Mouse (Mus musculus) neural tube, embryonic 11.5 days (tissue): ENCODE measurements around the gene Zgrf1. TPM values are rescaled to one million over a fixed set of nuclear protein-coding genes. Genes with fewer than 3 reads are reported as not detected.

Experiments used
- ATAC-seq: fragments of 200-750 bp; cut with Nextera tagmentation; 2 replicates; pipeline ENCODE4 v1.8.0; 2017; ENCODE audit warnings: moderate number of reproducible peaks, mild to moderate bottlenecking, moderate TSS enrichment, moderate library complexity; ENCODE audit not compliant: insufficient read depth, low FRiP score, low TSS enrichment
- DNase-seq: peaks from one replicate; pipeline ENCODE4 v3.0.0-alpha.2; 2015; ENCODE audit warnings: low spot score
- H3K27ac ChIP-seq: fragments of 300-500 bp; sonication (generic); 2 replicates; pipeline ENCODE4 v1.5.1; 2014; ENCODE audit warnings: low read depth, mild to moderate bottlenecking, low read length
- H3K27me3 ChIP-seq: fragments of 300-500 bp; sonication (generic); 2 replicates; pipeline ENCODE4 v1.6.1; 2014; ENCODE audit warnings: mild to moderate bottlenecking, low read length, mixed read lengths; ENCODE audit not compliant: control insufficient read depth, insufficient read depth
- H3K36me3 ChIP-seq: fragments of 300-500 bp; sonication (generic); 2 replicates; pipeline ENCODE4 v1.6.1; 2014; ENCODE audit warnings: mild to moderate bottlenecking, low read length, moderate library complexity, mixed read lengths; ENCODE audit not compliant: control insufficient read depth, insufficient read depth
- H3K4me1 ChIP-seq: fragments of 300-500 bp; sonication (generic); 2 replicates; pipeline ENCODE4 v1.6.1; 2014; ENCODE audit warnings: low read length, mixed read lengths; ENCODE audit not compliant: control insufficient read depth, insufficient read depth
- H3K4me2 ChIP-seq: fragments of 300-500 bp; sonication (generic); 2 replicates; pipeline ENCODE4 v1.6.1; 2014; ENCODE audit warnings: low read depth, mild to moderate bottlenecking, moderate library complexity
- H3K4me3 ChIP-seq: fragments of 300-500 bp; sonication (generic); 2 replicates; pipeline ENCODE4 v1.5.1; 2014; ENCODE audit warnings: low read depth, low read length
- H3K9ac ChIP-seq: fragments of 300-500 bp; sonication (generic); 2 replicates; pipeline ENCODE4 v1.6.1; 2014; ENCODE audit warnings: mild to moderate bottlenecking, low read length
- H3K9me3 ChIP-seq: fragments of 300-500 bp; sonication (generic); 2 replicates; pipeline ENCODE4 v1.6.1; 2016; ENCODE audit warnings: low read length; ENCODE audit not compliant: control insufficient read depth
- WGBS: fragments of 180-500 bp; shearing (Covaris S2); extraction: QIAGEN DNeasy Blood & Tissue Kit; methylation state at CpG from one replicate; pipeline ENCODE4 v1.1.7; 2014; 5-methylcytosine and 5-hydroxymethylcytosine counted together
- microRNA counts: library from miRNA; unstranded; fragments of <30 nt; microRNA quantifications from one replicate; lab custom pipeline; 2015
- microRNA-seq: library from miRNA; unstranded; fragments of <30 nt; microRNA quantifications from one replicate; pipeline ENCODE4, GENCODE M21; 2016
- polyA plus RNA-seq: library from polyadenylated mRNA; unstranded; fragments of >200 nt; fragmentation: Nextera tagmentation; extraction: Ambion mirVana; gene quantifications from 2 replicates; pipeline ENCODE4 v1.2.1, GENCODE M21; 2014

Zgrf1 gene
- polyA plus RNA-seq, 1 experiment from 2014 or later = 9.7 TPM

GRCm38 (mm10) chr3:127642211-127642610 is 88.9 kb downstream of the Zgrf1 start:
- Histone ChIP-seq H3K4me2 (peak overlapping the region; percentile 12; the same call in 1 of the 2 replicates), H3K4me3 (no peak overlapping the region), H3K36me3 (no peaks in the 10 kb centered on the region), H3K27me3 (peaks cover 59% of the 10 kb centered on the region), H3K27ac (no peak overlapping the region), H3K9me3 (no peaks in the 10 kb centered on the region), H3K9ac (no peak overlapping the region), H3K4me1 (peaks cover 20% of the 10 kb centered on the region)
- WGBS = 3% methylated on average over 5 of the region's 5 CpGs
- DNase-seq = no peak
- ATAC-seq = no peak

- 54% methylated on average over 18 of the region's 18 CpGs for WGBS
- no peak overlapping the region for H3K9ac ChIP-seq
- peaks cover 28% of the 10 kb centered on the region for H3K27me3 ChIP-seq
- H3K4me1 ChIP-seq = peaks cover 7% of the 10 kb centered on the region; the same call in 1 of the 2 replicates
- H3K4me2 ChIP-seq = no peak overlapping the region
- H3K4me3 ChIP-seq = no peak overlapping the region
- H3K36me3 ChIP-seq = no peaks in the 10 kb centered on the region
- H3K9me3 ChIP-seq = no peaks in the 10 kb centered on the region
- no peak overlapping the region for H3K27ac ChIP-seq
- no peak; the same call in 1 of the 2 replicates for ATAC-seq
- DNase-seq = no peak
These were observed 93.0 kb downstream of the Zgrf1 start for GRCm38 (mm10) chr3:127646156-127646825.

- no peak for DNase-seq
- H3K36me3 ChIP-seq = no peaks in the 10 kb centered on the region
- H3K9me3 ChIP-seq = no peaks in the 10 kb centered on the region
- no peak overlapping the region for H3K27ac ChIP-seq
- H3K9ac ChIP-seq = no peak overlapping the region
- no peaks in the 10 kb centered on the region for H3K4me1 ChIP-seq
- no peak for ATAC-seq
- no peak overlapping the region for H3K4me2 ChIP-seq
- WGBS = 66% methylated on average over 7 of the region's 7 CpGs
- H3K4me3 ChIP-seq = no peak overlapping the region
- no peaks in the 10 kb centered on the region for H3K27me3 ChIP-seq
These were observed 98.7 kb downstream of the Zgrf1 start for GRCm38 (mm10) chr3:127651742-127652653.

- DNase-seq (peak; percentile 51), ATAC-seq (peak; percentile 81)
- H3K9me3 ChIP-seq = no peaks in the 10 kb centered on the region
These were observed 107.4 kb downstream of the Zgrf1 start for GRCm38 (mm10) chr3:127660712-127661111.

GRCm38 (mm10) chr3:127661646-127662531 is 108.6 kb downstream of the Zgrf1 start:
- 44% methylated on average over 22 of the region's 22 CpGs for WGBS
- Histone ChIP-seq H3K4me2 (0 out of 2 replicates have a peak overlapping the region, but pooled peaks have one; percentile 2), H3K36me3 (no peaks in the 10 kb centered on the region), H3K4me3 (no peak overlapping the region), H3K9ac (no peak overlapping the region), H3K9me3 (no peaks in the 10 kb centered on the region), H3K27ac (no peak overlapping the region; the same call in 1 of the 2 replicates), H3K27me3 (no peaks in the 10 kb centered on the region), H3K4me1 (peaks cover 2% of the 10 kb centered on the region; the same call in 1 of the 2 replicates)
- DNase-seq (peak; percentile 61), ATAC-seq (peak; percentile 48)

More at GRCm38 (mm10) chr3:127660712-127661111, 107.4 kb downstream of the Zgrf1 start:
- no peak overlapping the region for H3K27ac ChIP-seq
- no peaks in the 10 kb centered on the region for H3K36me3 ChIP-seq
- H3K27me3 ChIP-seq = no peaks in the 10 kb centered on the region
- H3K4me2 ChIP-seq = no peak overlapping the region
- WGBS = 59% methylated on average over 7 of the region's 7 CpGs
- H3K4me3 ChIP-seq = no peak overlapping the region
- no peak overlapping the region for H3K9ac ChIP-seq
- H3K4me1 ChIP-seq = peaks cover 2% of the 10 kb centered on the region; the same call in 1 of the 2 replicates

MicroRNAs encoded within 50 kb of the gene (microRNA counts, 519-probe panel; counts per million panel counts)
- microRNA mmu-miR-302a (lab: Ali Mortazavi, UCI) (171 counts per million, percentile 57 among the panel's probes with 10 or more counts), microRNA mmu-miR-302b (lab: Ali Mortazavi, UCI) (171 counts per million, percentile 57 among the panel's probes with 10 or more counts), microRNA mmu-miR-302c (lab: Ali Mortazavi, UCI) (171 counts per million, percentile 57 among the panel's probes with 10 or more counts), microRNA mmu-miR-302d (lab: Ali Mortazavi, UCI) (3,512 counts per million, percentile 69 among the panel's probes with 10 or more counts), microRNA mmu-miR-367 (lab: Ali Mortazavi, UCI) (2,173 counts per million, percentile 59 among the panel's probes with 10 or more counts)

Small RNA genes within 50 kb of the gene (microRNA-seq; reads per million reads assigned to microRNA genes)
- 671 reads per million, percentile 73 among the genes with 10 or more reads in this experiment for gene Mir302a
- gene Mir302b = 427 reads per million, percentile 68 among the genes with 10 or more reads in this experiment
- 82.8 reads per million, percentile 48 among the genes with 10 or more reads in this experiment for gene Mir302c
- 572 reads per million, percentile 71 among the genes with 10 or more reads in this experiment for gene Mir302d
- not detected for gene Mir367

Other genes starting within 250 kb of the Zgrf1 start
- 62.0 and 64.8 TPM in 2 replicates for gene Ank2, start 54.1 kb upstream of the Zgrf1 start, polyA plus RNA-seq
- 64.4 and 78.3 TPM in 2 replicates for gene Larp7, start 140 bp upstream of the Zgrf1 start, polyA plus RNA-seq
- 38.8 and 41.2 TPM in 2 replicates for gene Neurog2, start 79.6 kb downstream of the Zgrf1 start, polyA plus RNA-seq
- gene Alpk1, start 227.0 kb downstream of the Zgrf1 start, polyA plus RNA-seq = 0.64 and 0.74 TPM in 2 replicates
- 2.4 TPM in 2 replicates for gene Tifa, start 236.3 kb downstream of the Zgrf1 start, polyA plus RNA-seq